Mouse (Mus musculus): ENCODE measurements around the gene Samhd1. TPM values are rescaled to one million over a fixed set of nuclear protein-coding genes. Genes with fewer than 3 reads are reported as not detected.

The Samhd1 gene
- polyA plus RNA-seq, 1 experiment from 2014 or later: 28.1 TPM

DNA sequence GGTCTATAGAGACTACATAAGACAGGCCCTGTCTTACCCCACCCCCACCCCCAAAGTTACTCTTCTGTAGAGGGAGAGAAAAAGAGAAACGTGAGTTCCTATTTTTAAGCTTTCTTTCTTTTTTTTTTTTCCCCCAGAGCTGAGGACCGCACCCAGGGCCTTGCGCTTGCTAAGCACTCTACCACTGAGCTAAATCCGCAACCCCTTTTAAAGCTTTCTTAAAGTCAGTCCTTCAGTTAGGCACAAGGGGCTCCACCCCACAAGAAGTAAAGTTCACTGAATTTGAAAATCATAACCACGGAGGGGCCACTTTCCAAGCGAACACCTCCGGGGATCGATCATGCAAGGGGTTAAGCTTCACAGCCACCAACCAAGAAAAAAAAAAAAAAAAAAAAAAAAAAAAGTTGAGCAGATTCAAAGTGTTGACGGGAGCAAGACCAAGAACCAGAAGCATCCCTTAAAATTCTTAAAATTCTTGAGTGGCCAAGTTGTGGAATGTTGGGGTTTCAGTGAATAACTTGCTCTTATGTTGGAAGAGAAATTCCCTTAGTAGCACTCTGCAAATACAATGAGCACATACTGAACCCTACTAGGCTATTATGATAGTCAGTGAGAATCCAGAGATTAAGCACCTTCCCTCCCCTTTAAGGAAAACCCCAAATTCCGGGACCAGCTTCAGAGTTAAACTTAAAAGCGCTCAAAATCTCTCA, 1.1 kb downstream of the Samhd1 start:
- no peaks in the 10 kb centered on the region for H3K9me3 ChIP-seq (ENCODE audit: control insufficient read depth, low read length)
- H3K27ac ChIP-seq (ENCODE audit: low read depth): peak overlapping the region; percentile 65; the same call in 1 of the 2 replicates
- peak overlapping the region; percentile 64 for H3K9ac ChIP-seq (ENCODE audit: low read length)
- peak overlapping the region; percentile 76 for H3K4me3 ChIP-seq (ENCODE audit: low read depth, low read length)
- peak overlapping the region; percentile 74 for H3K4me2 ChIP-seq (ENCODE audit: low read length)
- no peak for ATAC-seq (replicated peaks; ENCODE audit: low FRiP score, low TSS enrichment, low read depth)
- H3K36me3 ChIP-seq (ENCODE audit: control insufficient read depth, insufficient read depth, low read length): no peaks in the 10 kb centered on the region
- peaks cover under 1% of the 10 kb centered on the region; the same call in 1 of the 2 replicates for H3K4me1 ChIP-seq (replicated peaks; ENCODE audit: control insufficient read depth, insufficient read depth, low read length)
- WGBS: 18% methylated on average over 11 of the region's 11 CpGs
- no peaks in the 10 kb centered on the region for H3K27me3 ChIP-seq (replicated peaks; ENCODE audit: control insufficient read depth, insufficient read depth, low read length)
- DNase-seq (ENCODE audit: low spot score): no peak

DNA sequence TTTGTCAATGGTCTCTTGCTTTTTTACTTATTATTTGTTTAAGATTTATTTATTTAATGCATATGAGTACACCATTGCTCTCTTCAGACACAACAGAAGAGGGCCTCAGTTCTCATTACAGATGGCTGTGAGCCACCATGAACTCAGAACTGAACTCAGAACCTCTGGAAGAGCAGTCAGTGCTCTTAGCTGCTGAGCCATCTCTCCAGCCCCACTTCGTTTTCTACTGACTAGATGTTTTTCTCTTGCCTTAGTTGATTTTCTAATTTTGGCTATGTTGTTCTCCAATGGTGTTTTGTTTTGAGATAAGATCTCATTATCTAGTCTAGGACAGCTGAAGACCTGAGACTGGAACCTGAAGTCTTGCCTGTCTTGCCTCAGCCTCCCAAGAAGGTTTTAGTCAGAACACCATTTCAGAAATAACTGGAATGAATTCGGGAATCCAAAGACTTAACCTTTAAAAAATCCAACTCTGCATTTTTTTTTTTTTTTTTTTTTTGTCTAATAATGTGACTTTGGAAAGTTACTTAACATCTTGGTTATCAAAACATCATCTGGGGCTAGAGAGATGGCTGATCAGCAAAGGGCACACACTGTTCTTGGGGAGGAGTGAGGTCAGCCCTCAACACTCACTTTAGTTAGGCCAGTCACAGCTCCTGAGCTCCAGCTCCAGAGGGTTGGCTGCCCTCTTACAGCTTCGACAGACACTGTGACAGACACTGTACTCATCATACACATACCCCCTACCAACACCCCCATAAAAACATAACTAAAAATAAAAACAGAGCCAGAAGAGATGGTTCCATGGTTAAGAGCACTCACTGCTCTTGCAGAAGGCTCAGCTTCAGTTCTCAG, 2.2 kb downstream of the Samhd1 start:
- Histone ChIP-seq H3K9me3 (ENCODE audit: control insufficient read depth, low read length) (no peaks in the 10 kb centered on the region), H3K27ac (ENCODE audit: low read depth) (no peak overlapping the region), H3K4me3 (ENCODE audit: low read depth, low read length) (no peak overlapping the region), H3K27me3 (replicated peaks; ENCODE audit: control insufficient read depth, insufficient read depth, low read length) (no peaks in the 10 kb centered on the region), H3K4me1 (replicated peaks; ENCODE audit: control insufficient read depth, insufficient read depth, low read length) (peaks cover 3% of the 10 kb centered on the region; the same call in 1 of the 2 replicates), H3K9ac (ENCODE audit: low read length) (no peak overlapping the region), H3K36me3 (ENCODE audit: control insufficient read depth, insufficient read depth, low read length) (no peaks in the 10 kb centered on the region), H3K4me2 (ENCODE audit: low read length) (no peak overlapping the region)
- DNase-seq (ENCODE audit: low spot score) (no peak), ATAC-seq (replicated peaks; ENCODE audit: low FRiP score, low TSS enrichment, low read depth) (no peak)
- WGBS: 85% methylated on average over 3 of the region's 3 CpGs

DNA sequence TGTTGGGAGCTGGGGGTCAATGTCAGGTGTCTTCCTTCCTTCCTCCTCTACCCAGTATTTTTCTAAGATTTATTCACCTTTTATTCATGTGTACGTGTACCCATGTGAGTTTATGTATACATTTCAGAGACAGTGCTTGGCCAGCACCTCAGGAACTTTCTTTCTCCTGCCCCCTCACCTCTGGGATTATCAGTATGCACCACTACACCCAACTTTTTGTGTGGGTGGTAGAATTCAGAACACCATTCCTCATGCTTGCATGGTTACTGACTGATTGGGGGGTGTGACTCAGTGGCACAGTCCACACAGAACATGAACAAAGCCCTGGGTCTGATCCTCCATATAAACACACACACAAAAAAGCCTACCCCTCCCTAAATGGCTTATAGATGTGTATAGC, 3.0 kb downstream of the Samhd1 start:
- DNase-seq (ENCODE audit: low spot score) (no peak), ATAC-seq (replicated peaks; ENCODE audit: low FRiP score, low TSS enrichment, low read depth) (no peak)
- Histone ChIP-seq H3K4me2 (ENCODE audit: low read length) (no peak overlapping the region), H3K36me3 (ENCODE audit: control insufficient read depth, insufficient read depth, low read length) (peaks cover 5% of the 10 kb centered on the region; the same call in 1 of the 2 replicates), H3K4me3 (ENCODE audit: low read depth, low read length) (no peak overlapping the region), H3K4me1 (replicated peaks; ENCODE audit: control insufficient read depth, insufficient read depth, low read length) (peaks cover 3% of the 10 kb centered on the region; the same call in 1 of the 2 replicates), H3K27me3 (replicated peaks; ENCODE audit: control insufficient read depth, insufficient read depth, low read length) (no peaks in the 10 kb centered on the region), H3K9ac (ENCODE audit: low read length) (no peak overlapping the region), H3K9me3 (ENCODE audit: control insufficient read depth, low read length) (no peaks in the 10 kb centered on the region), H3K27ac (ENCODE audit: low read depth) (no peak overlapping the region)
- WGBS: 60% methylated on average over 1 of the region's 1 CpGs

DNA sequence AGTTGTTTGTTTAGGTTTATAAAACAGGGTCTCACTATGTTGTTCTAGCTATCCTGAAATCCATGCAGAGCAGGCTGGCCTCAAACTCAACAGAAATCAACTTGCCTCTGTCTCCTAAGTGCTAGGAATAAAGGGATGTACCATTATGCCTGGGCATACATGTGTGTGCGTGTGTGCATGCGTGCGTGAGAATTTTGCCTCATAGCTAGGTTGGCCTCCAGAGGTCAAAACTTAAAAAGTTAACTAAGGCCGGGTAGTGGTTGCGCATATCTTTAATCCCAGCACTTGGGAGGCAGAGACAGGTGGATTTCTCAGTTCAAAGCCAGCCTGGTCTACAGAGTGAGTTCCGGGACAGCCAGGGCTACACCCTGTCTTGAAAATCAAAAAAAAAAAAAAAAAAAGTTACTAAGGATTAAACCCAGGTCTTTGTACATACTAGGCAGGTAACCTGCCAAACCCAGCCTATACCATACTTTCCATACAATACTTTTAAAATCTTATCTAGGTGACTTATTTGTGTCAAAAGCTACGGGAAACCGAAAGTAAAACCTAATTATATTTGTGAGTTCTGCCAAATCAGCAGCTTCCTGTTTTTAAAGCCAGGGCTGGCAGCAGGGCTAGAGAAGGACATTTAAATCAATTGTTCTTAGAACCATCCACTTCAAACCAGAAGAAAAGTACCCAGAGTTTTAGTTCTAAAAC, 4.1 kb downstream of the Samhd1 start:
- H3K4me3 ChIP-seq (ENCODE audit: low read depth, low read length): no peak overlapping the region
- H3K9me3 ChIP-seq (ENCODE audit: control insufficient read depth, low read length): no peaks in the 10 kb centered on the region
- no peak overlapping the region for H3K9ac ChIP-seq (ENCODE audit: low read length)
- ATAC-seq (replicated peaks; ENCODE audit: low FRiP score, low TSS enrichment, low read depth) (no peak), DNase-seq (ENCODE audit: low spot score) (no peak)
- H3K36me3 ChIP-seq (ENCODE audit: control insufficient read depth, insufficient read depth, low read length): peaks cover 5% of the 10 kb centered on the region; the same call in 1 of the 2 replicates
- no peak overlapping the region for H3K27ac ChIP-seq (ENCODE audit: low read depth)
- 85% methylated on average over 8 of the region's 8 CpGs for WGBS
- H3K27me3 ChIP-seq (replicated peaks; ENCODE audit: control insufficient read depth, insufficient read depth, low read length): no peaks in the 10 kb centered on the region
- H3K4me2 ChIP-seq (ENCODE audit: low read length): no peak overlapping the region
- peaks cover 3% of the 10 kb centered on the region; the same call in 1 of the 2 replicates for H3K4me1 ChIP-seq (replicated peaks; ENCODE audit: control insufficient read depth, insufficient read depth, low read length)

DNA sequence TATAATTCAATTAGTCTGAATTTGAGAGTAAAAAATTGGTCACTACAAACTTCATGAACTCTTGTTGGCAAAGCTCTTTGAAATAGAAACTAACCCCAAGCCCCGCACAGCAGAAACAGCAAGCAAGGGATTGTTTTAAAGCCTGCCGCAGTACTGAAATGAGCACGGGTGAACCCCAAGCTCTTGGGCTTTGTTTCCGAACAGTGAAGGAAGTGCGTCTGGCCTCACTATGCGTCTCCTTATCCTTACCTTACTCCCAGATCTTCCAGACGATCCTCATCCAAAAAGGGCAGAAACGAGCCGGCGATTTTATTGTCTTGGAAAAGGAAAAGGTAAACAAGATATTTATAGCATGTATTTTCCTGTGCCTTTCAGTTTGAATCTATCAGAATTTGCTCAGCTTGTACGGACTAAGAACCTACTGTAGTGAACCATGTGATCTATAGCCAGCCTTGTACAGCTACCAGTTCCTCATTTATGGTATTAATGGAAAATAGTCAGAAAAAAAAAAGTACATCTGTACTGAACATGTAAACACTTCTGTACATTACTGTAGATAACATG, 5.4 kb downstream of the Samhd1 start:
- WGBS: 77% methylated on average over 11 of the region's 11 CpGs
- Histone ChIP-seq H3K4me2 (ENCODE audit: low read length) (no peak overlapping the region), H3K27me3 (replicated peaks; ENCODE audit: control insufficient read depth, insufficient read depth, low read length) (no peaks in the 10 kb centered on the region), H3K27ac (ENCODE audit: low read depth) (no peak overlapping the region), H3K9me3 (ENCODE audit: control insufficient read depth, low read length) (no peaks in the 10 kb centered on the region), H3K9ac (ENCODE audit: low read length) (no peak overlapping the region), H3K4me1 (replicated peaks; ENCODE audit: control insufficient read depth, insufficient read depth, low read length) (peaks cover 3% of the 10 kb centered on the region; the same call in 1 of the 2 replicates), H3K4me3 (ENCODE audit: low read depth, low read length) (no peak overlapping the region), H3K36me3 (ENCODE audit: control insufficient read depth, insufficient read depth, low read length) (peaks cover 5% of the 10 kb centered on the region)
- no peak for ATAC-seq (replicated peaks; ENCODE audit: low FRiP score, low TSS enrichment, low read depth)
- no peak for DNase-seq (ENCODE audit: low spot score)

DNA sequence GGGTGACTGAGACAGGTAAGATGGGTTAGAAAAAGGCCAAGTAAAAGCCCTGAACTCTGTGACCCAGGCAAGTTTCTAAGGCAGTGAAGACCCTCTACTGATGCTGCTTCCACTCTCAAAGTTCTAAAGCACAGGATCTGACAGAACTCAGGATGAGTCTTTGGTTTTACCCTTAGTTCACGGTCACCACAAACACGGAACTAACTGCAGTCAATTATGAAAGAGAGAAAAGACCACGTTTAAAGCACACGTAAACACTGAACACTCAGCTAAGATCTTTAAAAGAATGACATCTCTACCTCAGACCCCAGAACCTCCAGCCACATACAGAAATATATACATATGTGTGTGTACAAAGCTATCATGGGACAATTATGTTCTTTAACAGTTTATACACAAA, 6.0 kb downstream of the Samhd1 start:
- H3K27me3 ChIP-seq (replicated peaks; ENCODE audit: control insufficient read depth, insufficient read depth, low read length): no peaks in the 10 kb centered on the region
- peaks cover 5% of the 10 kb centered on the region for H3K36me3 ChIP-seq (ENCODE audit: control insufficient read depth, insufficient read depth, low read length)
- WGBS: 78% methylated on average over 4 of the region's 4 CpGs
- H3K4me2 ChIP-seq (ENCODE audit: low read length): no peak overlapping the region
- ATAC-seq (replicated peaks; ENCODE audit: low FRiP score, low TSS enrichment, low read depth): no peak
- DNase-seq (ENCODE audit: low spot score): no peak
- H3K27ac ChIP-seq (ENCODE audit: low read depth): no peak overlapping the region
- H3K9ac ChIP-seq (ENCODE audit: low read length): no peak overlapping the region
- H3K9me3 ChIP-seq (ENCODE audit: control insufficient read depth, low read length): no peaks in the 10 kb centered on the region
- H3K4me1 ChIP-seq (replicated peaks; ENCODE audit: control insufficient read depth, insufficient read depth, low read length): peaks cover 3% of the 10 kb centered on the region; the same call in 1 of the 2 replicates
- H3K4me3 ChIP-seq (ENCODE audit: low read depth, low read length): no peak overlapping the region

DNA sequence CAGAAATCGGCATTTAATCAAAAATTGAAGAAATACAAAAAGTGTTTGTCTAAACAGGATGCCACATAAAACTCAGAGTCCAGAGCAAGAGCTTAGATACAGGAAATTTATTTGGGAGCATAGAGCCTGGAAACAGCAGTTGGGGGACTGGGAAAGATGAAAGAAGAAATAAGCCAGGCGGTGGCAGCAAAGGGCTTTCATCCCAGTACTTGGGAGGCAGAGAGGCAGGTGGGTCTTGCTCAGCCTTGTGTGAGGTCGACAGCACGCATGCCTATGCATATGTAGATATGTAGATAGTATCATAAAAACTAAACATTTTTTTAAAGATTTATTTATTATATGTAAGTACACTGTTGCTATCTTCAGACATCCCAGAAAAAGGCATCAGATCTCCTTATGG, 7.0 kb downstream of the Samhd1 start:
- Histone ChIP-seq H3K27ac (ENCODE audit: low read depth) (no peak overlapping the region), H3K9ac (ENCODE audit: low read length) (no peak overlapping the region), H3K4me2 (ENCODE audit: low read length) (no peak overlapping the region), H3K4me1 (replicated peaks; ENCODE audit: control insufficient read depth, insufficient read depth, low read length) (peaks cover 3% of the 10 kb centered on the region; the same call in 1 of the 2 replicates), H3K4me3 (ENCODE audit: low read depth, low read length) (no peak overlapping the region), H3K9me3 (ENCODE audit: control insufficient read depth, low read length) (no peaks in the 10 kb centered on the region), H3K36me3 (ENCODE audit: control insufficient read depth, insufficient read depth, low read length) (peaks cover 8% of the 10 kb centered on the region), H3K27me3 (replicated peaks; ENCODE audit: control insufficient read depth, insufficient read depth, low read length) (no peaks in the 10 kb centered on the region)
- ATAC-seq (replicated peaks; ENCODE audit: low FRiP score, low TSS enrichment, low read depth) (no peak), DNase-seq (ENCODE audit: low spot score) (no peak)
- WGBS: 56% methylated on average over 4 of the region's 4 CpGs

DNA sequence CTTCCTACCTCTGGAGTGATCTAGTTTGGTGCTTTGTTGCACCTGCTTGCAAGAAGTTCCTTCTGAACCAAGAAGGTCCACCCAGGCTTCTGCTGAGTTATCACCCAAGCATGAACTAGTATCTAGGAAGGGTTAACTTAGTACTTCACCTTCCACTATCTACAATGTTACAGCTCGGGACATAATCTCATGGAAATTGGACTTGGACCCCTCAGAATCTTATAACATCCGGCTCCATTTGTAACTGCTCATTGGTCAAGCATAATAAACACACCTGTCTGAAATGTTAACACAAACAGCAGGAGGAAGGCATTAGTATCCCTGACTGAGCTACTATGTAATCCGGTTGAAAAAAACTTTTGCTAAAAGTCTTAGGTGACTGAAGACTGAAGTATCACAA, 7.7 kb downstream of the Samhd1 start:
- no peak overlapping the region for H3K4me2 ChIP-seq (ENCODE audit: low read length)
- no peaks in the 10 kb centered on the region for H3K27me3 ChIP-seq (replicated peaks; ENCODE audit: control insufficient read depth, insufficient read depth, low read length)
- no peak overlapping the region for H3K27ac ChIP-seq (ENCODE audit: low read depth)
- no peaks in the 10 kb centered on the region for H3K9me3 ChIP-seq (ENCODE audit: control insufficient read depth, low read length)
- no peak for ATAC-seq (replicated peaks; ENCODE audit: low FRiP score, low TSS enrichment, low read depth)
- WGBS: 66% methylated on average over 3 of the region's 3 CpGs
- H3K4me1 ChIP-seq (replicated peaks; ENCODE audit: control insufficient read depth, insufficient read depth, low read length): peaks cover 3% of the 10 kb centered on the region; the same call in 1 of the 2 replicates
- H3K4me3 ChIP-seq (ENCODE audit: low read depth, low read length): no peak overlapping the region
- H3K36me3 ChIP-seq (ENCODE audit: control insufficient read depth, insufficient read depth, low read length): peaks cover 11% of the 10 kb centered on the region
- H3K9ac ChIP-seq (ENCODE audit: low read length): no peak overlapping the region
- no peak for DNase-seq (ENCODE audit: low spot score)

All from intestine, embryonic 14.5 days (tissue).